Mouse (Mus musculus): ENCODE data around the gene Tmc3. TPM values are rescaled to one million over a fixed set of nuclear protein-coding genes. Genes with fewer than 3 reads are reported as not detected.

Tmc3 gene
- polyA plus RNA-seq (2012; rRNA removed) = 0.74 and 0.77 TPM in 2 replicates

DNA sequence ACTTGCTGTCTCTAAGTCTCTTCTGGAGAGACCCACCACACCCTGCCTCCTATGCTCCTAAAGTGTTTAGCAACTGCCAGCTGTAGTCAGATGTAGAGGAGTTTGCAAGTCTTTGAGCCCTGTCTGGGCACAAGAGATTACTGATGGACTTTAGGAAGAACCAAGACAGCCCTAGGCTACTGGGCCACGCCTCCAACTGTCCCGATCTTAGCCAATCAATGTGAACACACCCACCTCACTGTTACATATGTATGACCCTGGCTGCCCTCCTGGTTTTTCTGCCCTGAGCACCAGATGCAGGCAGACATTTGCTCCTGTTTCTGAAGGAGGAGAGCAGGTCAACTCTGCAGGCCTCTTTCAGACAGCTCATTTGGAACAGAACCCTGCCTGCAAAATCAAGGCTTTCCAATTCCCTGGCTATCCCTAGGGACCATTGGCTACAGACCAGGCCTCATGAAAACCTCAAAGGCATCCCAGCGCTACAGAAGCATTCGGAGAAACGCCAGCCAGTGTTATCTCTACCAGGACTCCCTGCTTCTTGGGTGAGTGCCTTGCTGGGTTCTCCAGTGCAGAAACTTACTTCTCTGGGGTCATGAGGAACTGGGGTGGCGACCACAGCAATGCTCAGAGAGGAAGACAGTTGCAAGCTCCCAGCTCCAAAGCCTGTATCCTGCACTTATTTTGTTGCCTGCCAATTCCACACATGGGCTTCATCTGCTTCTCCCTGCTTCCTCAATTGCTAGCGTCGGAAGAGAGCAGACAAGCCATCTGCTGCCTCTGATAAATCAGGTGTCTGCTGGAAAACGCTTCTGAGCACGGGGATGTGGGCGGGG is at the start of gene Tmc3:
Gene Tmc3, plus strand, starts transcription at position 289 of the 833 bp plus-strand sequence.
- TF ChIP-seq POLR2A (IDR thresholded peaks at IDR 0.05; ENCODE audit: low read depth, low read length) (no peak), CTCF (IDR thresholded peaks at IDR 0.05; ENCODE audit: extremely low read depth, insufficient read depth, insufficient read length, insufficient replicate concordance) (no peak)
- 52% methylated on average over 11 of the region's 11 CpGs for WGBS
- Histone ChIP-seq H3K27ac (ENCODE audit: insufficient read depth, low read length) (no peak within 1 kb of the TSS), H3K4me3 (ENCODE audit: extremely low read depth, insufficient read depth, insufficient read length) (no peak within 1 kb of the TSS), H3K4me1 (ENCODE audit: control insufficient read depth, insufficient read depth, insufficient read length) (no peaks in the 10 kb centered on the region), H3K27me3 (ENCODE audit: control insufficient read depth, insufficient read depth, low read length) (no peaks in the 10 kb centered on the region), H3K36me3 (ENCODE audit: control insufficient read depth, insufficient read depth, low read length) (no peaks in the 10 kb centered on the region)
- DNase-seq (ENCODE audit: low read depth in 1 of 2, low spot score in 2 of 2) = no peak

DNA sequence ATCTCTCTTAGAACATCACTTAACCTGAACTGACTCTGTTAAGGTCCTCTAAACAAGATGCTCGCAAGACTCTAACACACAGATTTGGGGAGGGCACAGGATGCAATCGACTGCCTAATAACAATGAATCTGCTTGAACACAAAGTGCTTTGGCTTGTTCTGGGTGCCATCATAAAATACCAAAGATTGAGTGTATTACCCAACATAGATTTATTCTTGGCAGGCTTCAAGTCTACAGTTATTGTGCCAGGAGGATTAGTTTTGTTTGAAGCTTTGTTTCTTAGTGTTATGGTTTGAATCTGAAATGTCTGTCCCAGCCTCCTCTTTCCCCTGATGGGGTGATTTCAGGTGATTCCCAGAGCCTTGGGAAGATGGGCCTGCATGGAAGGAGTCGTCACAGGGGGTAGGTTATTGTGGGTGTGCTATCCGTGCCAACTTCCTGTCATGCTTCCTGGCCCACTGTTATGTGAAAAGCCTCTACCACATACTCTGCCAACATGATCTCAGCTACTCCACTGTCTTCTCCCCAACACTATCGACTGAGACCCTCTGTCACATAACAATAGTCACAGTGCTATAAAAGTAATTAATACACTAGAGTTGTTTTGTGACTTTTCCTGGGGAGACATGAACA is 43.1 kb upstream of the Tmc3 start:
- no peaks in the 10 kb centered on the region for H3K4me1 ChIP-seq (ENCODE audit: control insufficient read depth, insufficient read depth, insufficient read length)
- H3K27ac ChIP-seq (ENCODE audit: insufficient read depth, low read length) = no peak overlapping the region
- DNase-seq (ENCODE audit: low read depth in 1 of 2, low spot score in 2 of 2) = no peak
- TF ChIP-seq POLR2A (IDR thresholded peaks at IDR 0.05; ENCODE audit: low read depth, low read length) (no peak), CTCF (IDR thresholded peaks at IDR 0.05; ENCODE audit: extremely low read depth, insufficient read depth, insufficient read length, insufficient replicate concordance) (no peak)
- H3K36me3 ChIP-seq (ENCODE audit: control insufficient read depth, insufficient read depth, low read length) = no peaks in the 10 kb centered on the region
- WGBS = 47% methylated on average over 5 of the region's 5 CpGs
- no peaks in the 10 kb centered on the region for H3K27me3 ChIP-seq (ENCODE audit: control insufficient read depth, insufficient read depth, low read length)
- no peak overlapping the region for H3K4me3 ChIP-seq (ENCODE audit: extremely low read depth, insufficient read depth, insufficient read length)

DNA sequence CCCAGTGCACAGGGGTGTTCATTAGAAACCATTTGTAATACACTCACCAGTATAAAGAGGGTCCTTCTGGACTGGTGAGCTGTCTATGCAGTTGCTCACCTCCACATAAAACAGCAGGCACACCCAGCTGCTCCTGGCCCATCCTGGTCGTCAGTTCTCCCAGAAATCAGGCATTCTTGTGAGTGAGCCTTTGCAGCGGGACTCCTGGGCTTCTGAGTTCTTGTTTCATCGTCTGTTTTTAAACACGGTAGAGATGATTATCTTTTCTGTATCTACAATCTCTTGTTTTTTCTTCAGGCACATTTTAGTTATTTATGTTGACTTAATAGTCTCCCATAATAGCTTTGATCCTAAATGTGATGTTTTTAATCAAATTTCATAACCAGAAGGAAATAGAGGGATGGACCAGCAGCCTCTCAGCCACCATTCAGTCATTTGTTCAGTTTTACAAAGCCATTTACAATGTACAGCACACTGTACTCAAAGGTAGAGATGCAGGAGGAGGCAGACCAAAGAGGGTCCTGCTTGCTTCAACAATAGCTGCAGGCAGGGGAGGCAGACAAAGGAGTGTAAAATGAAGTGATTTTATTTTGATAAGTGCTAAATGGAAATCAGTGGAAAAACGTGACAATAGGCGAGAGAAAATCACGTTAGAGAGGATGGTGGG is 35.9 kb upstream of the Tmc3 start:
- no peak for DNase-seq (ENCODE audit: low read depth in 1 of 2, low spot score in 2 of 2)
- Histone ChIP-seq H3K27ac (ENCODE audit: insufficient read depth, low read length) (no peak overlapping the region), H3K27me3 (ENCODE audit: control insufficient read depth, insufficient read depth, low read length) (no peaks in the 10 kb centered on the region), H3K4me3 (ENCODE audit: extremely low read depth, insufficient read depth, insufficient read length) (no peak overlapping the region), H3K36me3 (ENCODE audit: control insufficient read depth, insufficient read depth, low read length) (no peaks in the 10 kb centered on the region), H3K4me1 (ENCODE audit: control insufficient read depth, insufficient read depth, insufficient read length) (no peaks in the 10 kb centered on the region)
- TF ChIP-seq CTCF (IDR thresholded peaks at IDR 0.05; ENCODE audit: extremely low read depth, insufficient read depth, insufficient read length, insufficient replicate concordance) (no peak), POLR2A (IDR thresholded peaks at IDR 0.05; ENCODE audit: low read depth, low read length) (no peak)
- WGBS = 78% methylated on average over 7 of the region's 7 CpGs

DNA sequence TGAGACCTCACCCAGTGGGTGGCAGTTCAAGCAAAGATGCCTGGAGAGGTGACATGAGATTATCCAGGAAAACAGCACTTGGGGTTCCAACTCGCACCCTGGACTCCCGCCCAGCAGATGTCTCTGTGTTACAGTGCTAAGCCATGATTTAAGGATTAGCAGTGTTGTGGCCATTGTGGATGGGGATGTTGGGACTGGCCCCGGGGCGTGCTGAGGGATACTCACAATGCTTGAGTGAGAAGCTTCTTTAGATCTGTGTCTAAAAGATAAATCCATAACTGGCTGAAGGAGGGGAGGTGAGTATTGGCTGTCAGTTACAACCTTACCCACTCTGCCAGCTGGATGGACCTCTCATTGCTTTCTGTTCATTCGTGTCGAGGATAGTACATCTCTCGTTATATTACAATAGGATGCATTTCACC is 35.4 kb upstream of the Tmc3 start:
- Histone ChIP-seq H3K27me3 (ENCODE audit: control insufficient read depth, insufficient read depth, low read length) (no peaks in the 10 kb centered on the region), H3K36me3 (ENCODE audit: control insufficient read depth, insufficient read depth, low read length) (no peaks in the 10 kb centered on the region), H3K4me1 (ENCODE audit: control insufficient read depth, insufficient read depth, insufficient read length) (no peaks in the 10 kb centered on the region), H3K27ac (ENCODE audit: insufficient read depth, low read length) (no peak overlapping the region), H3K4me3 (ENCODE audit: extremely low read depth, insufficient read depth, insufficient read length) (no peak overlapping the region)
- no peak for DNase-seq (ENCODE audit: low read depth in 1 of 2, low spot score in 2 of 2)
- TF ChIP-seq POLR2A (IDR thresholded peaks at IDR 0.05; ENCODE audit: low read depth, low read length) (no peak), CTCF (IDR thresholded peaks at IDR 0.05; ENCODE audit: extremely low read depth, insufficient read depth, insufficient read length, insufficient replicate concordance) (no peak)
- 85% methylated on average over 7 of the region's 7 CpGs for WGBS

DNA sequence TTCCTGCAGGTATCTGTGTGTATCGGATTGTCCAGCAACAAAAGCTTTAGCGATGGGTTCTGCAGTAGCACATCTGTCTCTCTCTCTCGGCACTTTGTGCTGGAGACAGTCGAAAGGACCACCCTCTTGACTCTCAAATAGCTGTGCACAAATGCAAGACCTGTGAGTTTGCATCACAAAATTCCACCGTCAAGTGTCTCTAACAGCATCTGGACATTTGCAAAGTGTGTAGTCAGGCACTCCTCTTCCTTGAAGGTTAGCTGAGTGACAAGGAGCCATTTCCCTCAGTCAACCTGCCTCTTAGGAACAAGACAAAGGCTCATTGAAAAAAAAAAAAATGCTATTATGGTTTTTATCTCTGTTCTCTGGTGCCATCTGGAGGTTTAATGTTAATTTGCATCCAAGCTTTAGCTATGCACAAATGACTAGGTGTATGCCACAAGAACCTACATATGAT is 34.7 kb upstream of the Tmc3 start:
- Histone ChIP-seq H3K36me3 (ENCODE audit: control insufficient read depth, insufficient read depth, low read length) (no peaks in the 10 kb centered on the region), H3K4me1 (ENCODE audit: control insufficient read depth, insufficient read depth, insufficient read length) (no peaks in the 10 kb centered on the region), H3K27me3 (ENCODE audit: control insufficient read depth, insufficient read depth, low read length) (no peaks in the 10 kb centered on the region), H3K27ac (ENCODE audit: insufficient read depth, low read length) (no peak overlapping the region), H3K4me3 (ENCODE audit: extremely low read depth, insufficient read depth, insufficient read length) (no peak overlapping the region)
- WGBS = 76% methylated on average over 5 of the region's 5 CpGs
- TF ChIP-seq POLR2A (IDR thresholded peaks at IDR 0.05; ENCODE audit: low read depth, low read length) (no peak), CTCF (IDR thresholded peaks at IDR 0.05; ENCODE audit: extremely low read depth, insufficient read depth, insufficient read length, insufficient replicate concordance) (no peak)
- DNase-seq (ENCODE audit: low read depth in 1 of 2, low spot score in 2 of 2) = no peak

DNA sequence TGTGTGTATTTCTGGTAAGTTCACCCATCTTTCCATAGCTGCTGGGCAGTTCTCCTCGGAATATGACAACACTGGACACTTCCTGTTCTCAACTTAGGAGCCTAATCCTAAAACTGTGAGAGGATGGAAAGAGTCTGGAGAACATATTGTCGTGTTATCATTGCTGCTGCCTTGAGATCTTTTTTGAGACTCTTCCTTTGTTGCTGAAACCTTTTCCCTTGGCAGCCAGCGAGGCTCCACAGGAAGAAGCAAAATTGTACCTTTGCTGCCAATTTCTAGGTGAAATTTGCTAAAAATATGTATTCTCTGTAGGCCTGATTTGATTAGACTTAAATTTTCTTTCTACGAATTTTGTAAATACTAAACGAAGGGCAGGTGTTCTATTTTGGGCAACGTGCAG is 30.2 kb upstream of the Tmc3 start:
- 76% methylated on average over 6 of the region's 6 CpGs for WGBS
- no peak for DNase-seq (ENCODE audit: low read depth in 1 of 2, low spot score in 2 of 2)

More for the DNA sequence above, 30.2 kb upstream of the Tmc3 start:
- Histone ChIP-seq H3K27ac (ENCODE audit: insufficient read depth, low read length) (no peak overlapping the region), H3K4me3 (ENCODE audit: extremely low read depth, insufficient read depth, insufficient read length) (no peak overlapping the region), H3K36me3 (ENCODE audit: control insufficient read depth, insufficient read depth, low read length) (no peaks in the 10 kb centered on the region), H3K4me1 (ENCODE audit: control insufficient read depth, insufficient read depth, insufficient read length) (no peaks in the 10 kb centered on the region), H3K27me3 (ENCODE audit: control insufficient read depth, insufficient read depth, low read length) (no peaks in the 10 kb centered on the region)
- no peak for TF ChIP-seq POLR2A (IDR thresholded peaks at IDR 0.05; ENCODE audit: low read depth, low read length)
- no peak for TF ChIP-seq CTCF (IDR thresholded peaks at IDR 0.05; ENCODE audit: extremely low read depth, insufficient read depth, insufficient read length, insufficient replicate concordance)
